Mouse (Mus musculus): ENCODE data around the gene E030018B13Rik. TPM values are rescaled to one million over a fixed set of nuclear protein-coding genes. Genes with fewer than 3 reads are reported as not detected.

The E030018B13Rik gene
- total RNA-seq, 2 experiments from 2014 or later = not detected

DNA sequence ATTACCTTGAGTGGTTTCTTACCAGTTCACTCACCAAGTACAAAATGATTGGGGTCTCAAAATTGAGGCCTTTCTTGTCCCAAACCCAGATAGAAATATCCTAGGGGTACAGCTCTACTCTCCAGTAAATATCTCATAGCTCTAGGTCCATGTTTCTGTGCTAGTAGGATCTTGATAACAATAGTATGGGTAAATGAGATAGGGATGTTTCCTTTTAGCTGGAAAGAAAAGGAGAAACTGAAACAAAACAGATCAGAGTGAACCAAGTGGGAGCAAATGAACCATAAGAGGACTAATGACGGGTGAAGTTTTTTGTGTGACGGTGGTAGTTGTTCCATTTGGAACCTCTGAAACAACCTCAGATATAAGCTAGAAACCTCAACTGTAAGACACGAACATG lies 24.4 kb downstream of the E030018B13Rik start:
- intact Hi-C loops (cut with DNase I) = no loop called here
- Histone ChIP-seq H3K27ac (no peak overlapping the region), H3K4me3 (no peak overlapping the region)
- no peak for TF ChIP-seq CTCF (IDR thresholded peaks at IDR 0.05)
- no peak for DNase-seq (ENCODE audit: extremely low spot score in 1 of 2, low spot score in 2 of 2)

DNA sequence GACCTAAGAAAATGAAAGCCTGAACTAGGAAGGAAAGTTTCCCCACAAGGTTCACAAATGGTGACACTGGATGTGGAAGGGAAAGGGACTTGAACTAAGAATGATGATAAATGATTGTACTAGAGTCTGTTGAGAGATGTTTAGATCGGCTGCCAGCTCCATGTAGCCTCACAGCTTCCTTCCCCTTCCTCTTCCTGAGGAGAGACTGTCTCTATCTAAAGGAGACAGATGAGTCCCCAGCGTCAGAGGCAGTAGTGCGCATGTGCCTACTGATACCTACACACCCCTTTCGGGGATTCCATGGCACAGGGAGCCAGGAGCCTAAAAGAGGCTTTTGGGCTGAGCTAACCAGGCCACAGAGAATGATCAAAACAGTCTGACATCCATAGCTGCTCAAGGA lies 24.8 kb downstream of the E030018B13Rik start:
- H3K4me3 ChIP-seq = no peak overlapping the region
- intact Hi-C loops (cut with DNase I) = no loop called here
- no peak for DNase-seq (ENCODE audit: extremely low spot score in 1 of 2, low spot score in 2 of 2)
- TF ChIP-seq CTCF (IDR thresholded peaks at IDR 0.05) = no peak
- no peak overlapping the region for H3K27ac ChIP-seq

DNA sequence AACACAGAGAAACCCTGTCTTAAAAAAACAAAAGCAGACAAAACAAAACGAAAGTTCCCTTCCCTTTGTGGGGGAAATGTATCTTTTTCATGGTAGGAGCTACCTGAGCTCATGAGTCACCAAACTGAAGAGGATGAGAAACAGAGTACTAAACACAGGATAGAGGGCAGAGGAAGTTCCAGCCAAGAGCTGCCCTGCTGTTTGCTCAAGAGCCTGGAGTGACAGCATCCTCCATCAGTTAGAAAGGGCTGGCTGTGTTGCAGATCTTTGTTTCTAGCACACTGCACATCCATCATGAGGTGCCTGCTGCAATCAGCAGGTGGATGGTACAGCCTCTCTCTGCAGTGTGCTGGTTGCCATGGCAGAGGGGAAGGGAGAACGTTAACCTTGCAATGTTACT lies 27.3 kb downstream of the E030018B13Rik start:
- no peak for DNase-seq (ENCODE audit: extremely low spot score in 1 of 2, low spot score in 2 of 2)
- intact Hi-C loops (cut with DNase I) = no loop called here
- Histone ChIP-seq H3K27ac (no peak overlapping the region), H3K4me3 (no peak overlapping the region)
- TF ChIP-seq CTCF (IDR thresholded peaks at IDR 0.05) = no peak

DNA sequence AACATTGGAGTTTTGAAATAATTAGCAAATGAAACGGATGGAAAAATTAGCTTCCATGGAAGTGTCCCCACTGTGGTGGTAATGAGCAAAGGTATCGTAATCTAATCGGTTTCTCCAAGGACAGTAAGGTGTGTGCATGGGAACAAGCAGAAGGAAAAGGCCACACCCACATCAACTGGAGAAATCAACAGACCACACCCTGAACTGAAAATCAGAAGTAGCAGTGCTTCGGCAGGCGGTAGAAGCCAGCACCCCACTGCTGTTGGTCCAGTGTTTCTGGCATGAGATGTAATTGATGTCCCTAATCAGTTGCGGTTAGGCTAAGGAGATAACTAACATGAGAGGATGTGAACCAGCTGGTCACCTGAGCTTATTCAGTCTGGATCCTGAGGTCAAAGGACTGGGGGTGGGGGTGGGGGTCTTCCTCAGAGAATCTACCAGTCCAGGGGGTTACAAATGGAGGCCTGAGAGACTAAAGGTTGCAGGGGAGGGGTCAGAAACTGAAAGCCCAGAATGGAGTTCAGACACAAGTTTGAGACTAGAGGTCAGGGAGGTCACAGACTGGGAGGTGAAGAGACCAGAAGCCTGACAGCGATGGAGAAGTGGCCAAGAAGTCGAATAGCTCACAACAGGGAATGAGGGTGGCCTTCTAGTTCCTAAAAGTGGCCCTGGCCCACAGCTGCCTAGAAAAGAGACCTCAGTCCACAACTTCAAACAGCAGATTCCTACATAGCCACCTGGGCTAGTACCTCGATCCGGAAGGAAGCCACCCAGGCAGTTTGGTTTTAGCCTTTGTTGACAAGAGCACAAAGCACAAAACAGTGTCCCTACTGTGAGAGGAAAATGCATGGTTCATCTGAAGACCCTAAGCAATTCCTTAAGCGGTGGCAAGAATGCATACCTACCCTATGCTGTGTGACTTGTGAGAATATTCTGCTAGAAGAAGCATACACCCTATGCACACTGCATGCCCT lies 31.1 kb downstream of the E030018B13Rik start:
- Histone ChIP-seq H3K27ac (no peak overlapping the region), H3K4me3 (no peak overlapping the region)
- intact Hi-C loops (cut with DNase I) = no loop called here
- no peak for TF ChIP-seq CTCF (IDR thresholded peaks at IDR 0.05)
- DNase-seq (ENCODE audit: extremely low spot score in 1 of 2, low spot score in 2 of 2) = no peak

DNA sequence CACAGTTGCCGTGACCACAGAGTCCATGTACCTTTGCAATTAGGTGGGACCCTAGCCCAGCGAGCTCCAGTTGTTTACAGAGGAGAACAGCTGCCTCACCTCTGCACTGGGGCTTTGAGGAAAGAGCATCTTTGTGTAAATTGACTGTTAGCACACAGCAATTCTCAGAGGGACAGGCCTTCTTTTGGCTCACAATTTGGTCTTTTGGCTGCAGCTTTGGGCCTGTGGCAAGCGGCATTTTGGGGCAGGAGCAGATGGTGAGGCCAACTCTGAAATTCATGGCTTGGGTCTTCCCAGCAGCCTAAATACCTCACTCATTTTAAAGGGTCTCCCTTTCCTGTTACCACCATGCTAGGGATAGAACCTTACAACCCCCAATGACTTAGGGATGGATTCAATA lies 32.5 kb downstream of the E030018B13Rik start:
- intact Hi-C loops (cut with DNase I) = no loop called here
- DNase-seq (ENCODE audit: extremely low spot score in 1 of 2, low spot score in 2 of 2) = no peak
- no peak for TF ChIP-seq CTCF (IDR thresholded peaks at IDR 0.05)
- Histone ChIP-seq H3K27ac (no peak overlapping the region), H3K4me3 (no peak overlapping the region)

DNA sequence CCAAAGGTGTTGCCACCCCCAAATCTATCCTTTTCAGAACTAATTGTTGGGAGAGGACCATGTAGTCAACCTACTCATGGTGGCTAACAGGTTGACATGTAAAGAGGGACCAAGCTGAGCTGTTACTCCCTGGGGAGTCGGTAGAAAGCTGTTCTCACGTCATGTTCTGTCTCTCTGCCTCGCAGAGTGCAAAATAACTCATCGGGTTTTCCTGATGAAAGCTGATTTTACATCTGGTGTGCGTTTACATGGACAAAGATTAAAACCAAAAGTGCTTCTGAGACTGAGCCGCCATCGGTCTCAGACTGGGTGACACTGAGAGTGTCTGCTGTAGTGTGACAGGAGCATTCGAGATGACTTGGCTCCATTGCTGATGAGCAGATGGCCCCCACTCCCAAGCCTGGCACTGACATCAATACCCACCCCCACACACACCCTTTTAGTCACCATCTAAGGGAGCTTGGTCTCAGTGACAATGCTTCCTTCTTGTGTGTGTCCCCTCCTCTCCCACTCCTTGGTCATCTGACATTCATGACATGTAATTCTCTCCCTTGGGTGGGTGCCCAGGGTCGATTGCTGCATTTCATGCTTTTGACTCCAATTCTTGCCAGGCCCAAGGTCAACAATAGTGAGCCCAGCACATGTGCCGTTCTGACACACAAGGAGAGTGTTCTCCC lies 34.4 kb downstream of the E030018B13Rik start:
- Histone ChIP-seq H3K27ac (peak overlapping the region; percentile 38), H3K4me3 (no peak overlapping the region)
- intact Hi-C loops (cut with DNase I) = no loop called here

DNA sequence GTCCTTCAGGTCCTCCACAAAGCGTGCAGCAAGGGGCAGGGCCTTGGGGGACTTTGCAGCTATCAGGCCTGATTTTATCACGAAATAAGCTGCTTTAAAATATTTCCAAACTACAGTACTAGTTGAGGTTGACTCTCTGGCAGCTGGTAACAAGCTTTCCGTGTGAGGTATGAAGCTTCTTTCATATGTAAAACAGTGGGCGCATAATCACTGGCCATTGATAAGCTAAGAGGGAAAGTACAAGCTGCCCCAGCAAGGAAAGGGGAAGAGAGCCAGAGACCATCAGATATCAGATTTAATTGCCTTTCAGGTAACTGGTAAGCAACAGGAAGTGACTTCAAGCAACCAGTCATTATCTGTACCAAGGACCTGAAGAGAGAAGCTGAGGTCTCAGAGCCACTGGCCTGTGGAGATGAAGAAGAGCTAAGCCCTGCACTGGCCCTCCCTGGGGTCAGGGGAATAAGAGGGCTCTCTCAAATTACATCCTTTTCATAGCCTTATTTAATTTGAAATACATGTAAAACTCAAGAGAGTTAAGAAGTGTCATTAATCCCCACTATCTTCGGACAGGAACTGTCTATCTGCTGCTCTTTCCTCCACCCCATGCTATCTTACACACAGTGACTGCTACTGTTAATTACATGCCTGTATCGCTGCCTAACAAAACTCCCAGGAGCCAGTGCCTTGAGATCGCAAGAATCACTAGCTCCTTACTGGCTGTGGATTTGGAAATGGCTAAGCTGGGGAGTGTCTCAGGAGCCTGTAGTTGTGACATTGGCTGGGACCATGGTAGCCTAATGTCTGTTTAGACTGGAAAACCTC lies 35.6 kb downstream of the E030018B13Rik start:
- no peak overlapping the region for H3K27ac ChIP-seq
- intact Hi-C loops (cut with DNase I) = no loop called here
- DNase-seq (ENCODE audit: extremely low spot score in 1 of 2, low spot score in 2 of 2) = no peak

More for the DNA sequence above, 34.4 kb downstream of the E030018B13Rik start:
- DNase-seq (ENCODE audit: extremely low spot score in 1 of 2, low spot score in 2 of 2) = peak in 1 of 2 experiments; percentile 43
- no peak for TF ChIP-seq CTCF (IDR thresholded peaks at IDR 0.05)

DNA sequence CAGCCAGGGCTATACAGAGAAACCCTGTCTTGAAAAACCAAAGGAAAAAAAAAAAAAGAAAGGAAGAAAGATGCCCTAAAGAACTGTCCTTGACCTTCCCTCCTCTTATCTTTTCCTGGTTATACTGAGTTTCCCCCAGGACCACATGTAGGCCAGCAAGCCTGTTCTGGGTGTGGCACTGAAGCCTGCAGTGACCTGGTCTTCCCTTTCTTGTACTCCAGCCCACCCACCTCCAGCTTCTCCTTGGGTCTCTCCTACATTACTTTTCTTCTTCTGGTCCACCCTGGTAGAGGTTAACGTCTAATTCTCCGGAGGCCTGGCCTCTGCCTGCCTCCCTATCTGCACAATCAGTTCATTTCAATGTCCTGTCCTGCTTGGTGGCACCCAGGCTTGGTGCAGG lies 38.8 kb downstream of the E030018B13Rik start:
- H3K27ac ChIP-seq = no peak overlapping the region

More for the DNA sequence above, 35.6 kb downstream of the E030018B13Rik start:
- no peak overlapping the region for H3K4me3 ChIP-seq
- no peak for TF ChIP-seq CTCF (IDR thresholded peaks at IDR 0.05)

DNA sequence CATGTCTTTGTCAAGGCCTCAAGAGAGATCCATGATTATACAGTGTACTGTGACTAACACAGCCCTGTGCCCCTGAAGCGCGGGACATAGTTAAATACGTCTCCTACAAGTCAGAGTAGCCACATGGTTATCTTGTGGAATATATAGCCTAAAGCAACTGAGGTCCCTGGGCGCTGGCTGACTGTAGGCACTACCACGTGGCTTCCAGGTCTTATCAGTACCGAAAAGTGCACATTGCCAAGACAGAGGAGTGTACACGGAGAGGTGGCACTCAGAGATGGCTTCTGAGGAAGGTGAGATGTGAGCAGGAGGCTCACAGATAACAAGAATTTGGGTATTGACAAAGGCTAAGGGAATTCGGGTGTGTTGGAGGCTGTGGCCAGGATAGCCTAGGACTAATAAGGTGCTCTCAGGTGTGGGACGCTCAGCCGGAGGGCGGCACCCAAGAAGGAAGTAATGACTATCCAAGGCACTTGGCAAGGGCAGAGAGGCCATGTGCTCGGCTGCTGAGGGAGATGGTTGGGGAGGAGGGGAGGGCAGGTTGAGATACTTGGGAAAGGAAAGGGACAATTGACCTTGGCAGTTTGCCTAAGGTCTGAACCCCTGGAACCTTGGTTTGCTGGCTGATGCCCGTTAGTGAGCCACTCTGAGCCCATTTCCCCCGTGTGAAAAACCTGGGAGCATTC lies 39.6 kb downstream of the E030018B13Rik start:
- Histone ChIP-seq H3K4me3 (no peak overlapping the region), H3K27ac (peak overlapping the region; percentile 41)
- DNase-seq (ENCODE audit: extremely low spot score in 1 of 2, low spot score in 2 of 2) = no peak
- TF ChIP-seq CTCF (IDR thresholded peaks at IDR 0.05) = no peak
- intact Hi-C loops (cut with DNase I) = no loop called here

More for the DNA sequence above, 38.8 kb downstream of the E030018B13Rik start:
- no peak for TF ChIP-seq CTCF (IDR thresholded peaks at IDR 0.05)
- intact Hi-C loops (cut with DNase I) = no loop called here
- no peak for DNase-seq (ENCODE audit: extremely low spot score in 1 of 2, low spot score in 2 of 2)
- no peak overlapping the region for H3K4me3 ChIP-seq

DNA sequence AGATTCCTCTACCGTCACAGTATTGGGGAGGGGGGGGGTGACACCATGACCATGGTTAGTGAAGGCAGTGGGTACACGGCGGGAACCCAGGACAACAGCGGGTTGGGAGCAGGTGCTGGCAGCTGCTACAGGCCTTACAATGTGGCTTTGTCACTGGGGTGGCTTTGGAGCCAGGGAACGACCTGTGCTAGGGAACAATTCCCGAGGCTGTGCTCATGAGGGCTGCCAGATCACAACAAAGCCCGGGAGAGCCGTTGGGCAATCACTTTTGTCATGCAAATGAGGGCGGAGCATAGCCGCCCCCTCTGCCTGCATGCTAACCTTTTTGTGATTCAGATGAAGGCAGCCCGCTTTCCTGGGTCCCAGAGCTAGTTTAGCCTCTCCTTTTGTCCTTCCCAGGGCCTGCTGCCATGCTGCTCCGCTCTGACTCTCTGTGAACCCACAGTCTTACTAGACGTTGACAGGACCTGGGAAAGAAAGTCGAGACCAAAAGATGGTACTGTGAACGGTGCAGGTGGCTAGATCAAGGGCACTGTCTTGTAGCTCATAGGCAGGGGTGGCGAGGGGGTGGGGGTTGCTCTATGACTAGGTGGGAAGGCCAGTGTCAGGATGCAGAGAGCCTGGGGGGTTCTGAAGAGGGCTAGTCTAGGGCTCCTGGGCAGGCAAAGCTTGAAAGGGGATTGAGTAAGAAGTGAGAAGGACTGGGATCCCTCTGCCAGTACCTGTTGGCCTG lies 40.5 kb downstream of the E030018B13Rik start:
- intact Hi-C loops (cut with DNase I) = no loop called here
- DNase-seq (ENCODE audit: extremely low spot score in 1 of 2, low spot score in 2 of 2) = peak; percentile 26 to 66
- no peak for TF ChIP-seq CTCF (IDR thresholded peaks at IDR 0.05)
- Histone ChIP-seq H3K27ac (peak overlapping the region; percentile 74), H3K4me3 (no peak overlapping the region)
